Mouse (Mus musculus) limb, embryonic 12.5 days (tissue): Measurements from ENCODE around the gene Itga6. TPM values are rescaled to one million over a fixed set of nuclear protein-coding genes. Genes with fewer than 3 reads are reported as not detected.
"Not testable (repeated sequence)": the region's sequence is repeated elsewhere in the genome, so short reads cannot be mapped to it uniquely, and the experiment has no call there.

ENCODE experiments used
- ATAC-seq: fragments of 200-750 bp; cut with Nextera tagmentation; 2 replicates; pipeline ENCODE4 v1.8.0; 2017; ENCODE audit warnings: low read depth, moderate TSS enrichment; ENCODE audit not compliant: insufficient number of reproducible peaks, insufficient read depth, low FRiP score, low TSS enrichment
- H3K27ac ChIP-seq: fragments of 300-500 bp; sonication (generic); 2 replicates; pipeline ENCODE4 v1.5.1; 2016; ENCODE audit warnings: mild to moderate bottlenecking, moderate library complexity
- H3K27me3 ChIP-seq: fragments of 300-500 bp; sonication (generic); 2 replicates; pipeline ENCODE4 v1.6.1; 2016; ENCODE audit warnings: mild to moderate bottlenecking, moderate library complexity
- H3K36me3 ChIP-seq: fragments of 300-500 bp; sonication (generic); 2 replicates; pipeline ENCODE4 v1.6.1; 2016; ENCODE audit warnings: mild to moderate bottlenecking, moderate library complexity
- H3K4me1 ChIP-seq: fragments of 300-500 bp; sonication (generic); replicated peaks from 2 replicates; pipeline ENCODE4 v1.6.1; 2016
- H3K4me2 ChIP-seq: fragments of 300-500 bp; sonication (generic); 2 replicates; pipeline ENCODE4 v1.6.1; 2016; ENCODE audit warnings: mild to moderate bottlenecking, moderate library complexity
- H3K4me3 ChIP-seq: fragments of 300-500 bp; sonication (generic); replicated peaks from 2 replicates; pipeline ENCODE4 v1.5.1; 2016; ENCODE audit warnings: mild to moderate bottlenecking
- H3K9ac ChIP-seq: fragments of 300-500 bp; sonication (generic); replicated peaks from 2 replicates; pipeline ENCODE4 v1.6.1; 2016; ENCODE audit warnings: mild to moderate bottlenecking, moderate library complexity
- H3K9me3 ChIP-seq: fragments of 300-500 bp; sonication (generic); 2 replicates; pipeline ENCODE4 v1.6.1; 2016; ENCODE audit warnings: mild to moderate bottlenecking, moderate library complexity
- WGBS: fragments of 180-500 bp; shearing (Covaris S2); methylation state at CpG from one replicate; pipeline ENCODE4 v1.1.7; 2016; 5-methylcytosine and 5-hydroxymethylcytosine counted together
- polyA plus RNA-seq: library from polyadenylated mRNA; unstranded; fragments of >200 nt; fragmentation: Nextera tagmentation; extraction: Ambion mirVana; gene quantifications from 2 replicates; pipeline ENCODE4 v1.2.1, GENCODE M21; 2016

The Itga6 gene
- polyA plus RNA-seq, 1 experiment from 2014 or later: 30.0 TPM

- no peak overlapping the region for H3K27ac ChIP-seq
These were observed 83.5 kb downstream of the Itga6 start for GRCm38 (mm10) chr2:71828928-71829327.

GRCm38 (mm10) chr2:71833626-71834025 lies 88.2 kb downstream of the Itga6 start:
- no peaks in the 10 kb centered on the region for H3K36me3 ChIP-seq
- H3K27me3 ChIP-seq: no peaks in the 10 kb centered on the region
- H3K9ac ChIP-seq: no peak overlapping the region
- H3K4me3 ChIP-seq: no peak overlapping the region
- no peak overlapping the region for H3K4me2 ChIP-seq
- no peak overlapping the region for H3K27ac ChIP-seq
- WGBS: 89% methylated on average over 6 of the region's 6 CpGs
- no peaks in the 10 kb centered on the region for H3K9me3 ChIP-seq
- 0 out of 2 replicates have a peak, but pooled peaks cover 3% of the 10 kb centered on the region for H3K4me1 ChIP-seq
- ATAC-seq: no peak

More at GRCm38 (mm10) chr2:71828928-71829327, 83.5 kb downstream of the Itga6 start:
- no peak overlapping the region for H3K4me3 ChIP-seq
- H3K36me3 ChIP-seq: no peaks in the 10 kb centered on the region
- no peak overlapping the region for H3K4me2 ChIP-seq
- WGBS: 61% methylated on average over 11 of the region's 11 CpGs
- no peaks in the 10 kb centered on the region for H3K9me3 ChIP-seq
- H3K27me3 ChIP-seq: no peaks in the 10 kb centered on the region
- 0 out of 2 replicates have a peak, but pooled peaks cover 3% of the 10 kb centered on the region for H3K4me1 ChIP-seq
- ATAC-seq: no peak
- no peak overlapping the region for H3K9ac ChIP-seq

- Histone ChIP-seq H3K9me3 (no peaks in the 10 kb centered on the region), H3K27me3 (no peaks in the 10 kb centered on the region), H3K9ac (no peak overlapping the region), H3K4me3 (no peak overlapping the region), H3K27ac (no peak overlapping the region), H3K4me1 (no peaks in the 10 kb centered on the region), H3K36me3 (no peaks in the 10 kb centered on the region), H3K4me2 (no peak overlapping the region)
- no peak for ATAC-seq
- 76% methylated on average over 7 of the region's 7 CpGs for WGBS
These were observed 89.0 kb downstream of the Itga6 start for GRCm38 (mm10) chr2:71834371-71834770.

- no peaks in the 10 kb centered on the region for H3K27me3 ChIP-seq
- no peaks in the 10 kb centered on the region for H3K4me1 ChIP-seq
- 61% methylated on average over 8 of the region's 8 CpGs for WGBS
- H3K36me3 ChIP-seq: no peaks in the 10 kb centered on the region
- H3K9ac ChIP-seq: no peak overlapping the region
- no peak overlapping the region for H3K27ac ChIP-seq
- no peaks in the 10 kb centered on the region for H3K9me3 ChIP-seq
- no peak overlapping the region for H3K4me3 ChIP-seq
- no peak overlapping the region for H3K4me2 ChIP-seq
- ATAC-seq: no peak
These were observed 90.1 kb downstream of the Itga6 start for GRCm38 (mm10) chr2:71835556-71835955.

GRCm38 (mm10) chr2:71836232-71836631 lies 90.8 kb downstream of the Itga6 start:
- no peak overlapping the region for H3K4me3 ChIP-seq
- H3K36me3 ChIP-seq: no peaks in the 10 kb centered on the region

GRCm38 (mm10) chr2:71837261-71837660 lies 91.8 kb downstream of the Itga6 start:
- no peaks in the 10 kb centered on the region for H3K27me3 ChIP-seq
- H3K4me2 ChIP-seq: no peak overlapping the region
- no peak for ATAC-seq
- H3K27ac ChIP-seq: no peak overlapping the region
- H3K36me3 ChIP-seq: no peaks in the 10 kb centered on the region
- 75% methylated on average over 4 of the region's 4 CpGs for WGBS
- no peak overlapping the region for H3K4me3 ChIP-seq
- H3K9me3 ChIP-seq: no peaks in the 10 kb centered on the region
- no peaks in the 10 kb centered on the region for H3K4me1 ChIP-seq
- no peak overlapping the region for H3K9ac ChIP-seq

More at GRCm38 (mm10) chr2:71836232-71836631, 90.8 kb downstream of the Itga6 start:
- H3K27ac ChIP-seq: no peak overlapping the region
- H3K4me1 ChIP-seq: no peaks in the 10 kb centered on the region
- WGBS: 85% methylated on average over 4 of the region's 4 CpGs
- no peaks in the 10 kb centered on the region for H3K27me3 ChIP-seq
- no peak for ATAC-seq
- H3K4me2 ChIP-seq: no peak overlapping the region
- no peak overlapping the region for H3K9ac ChIP-seq
- no peaks in the 10 kb centered on the region for H3K9me3 ChIP-seq

- H3K4me1 ChIP-seq: no peaks in the 10 kb centered on the region
- no peak overlapping the region for H3K4me3 ChIP-seq
- H3K27me3 ChIP-seq: no peaks in the 10 kb centered on the region
- H3K9ac ChIP-seq: no peak overlapping the region
- H3K9me3 ChIP-seq: no peaks in the 10 kb centered on the region
- no peak for ATAC-seq
- H3K27ac ChIP-seq: no peak overlapping the region
- no peak overlapping the region for H3K4me2 ChIP-seq
- H3K36me3 ChIP-seq: no peaks in the 10 kb centered on the region
- 43% methylated on average over 6 of the region's 6 CpGs for WGBS
These were observed 92.4 kb downstream of the Itga6 start for GRCm38 (mm10) chr2:71837791-71838190.

GRCm38 (mm10) chr2:71843316-71843715 lies 97.9 kb downstream of the Itga6 start:
- Histone ChIP-seq H3K9me3 (no peaks in the 10 kb centered on the region), H3K4me2 (no peak overlapping the region), H3K27ac (no peak overlapping the region), H3K4me3 (no peak overlapping the region), H3K4me1 (no peaks in the 10 kb centered on the region), H3K27me3 (no peaks in the 10 kb centered on the region), H3K36me3 (no peaks in the 10 kb centered on the region), H3K9ac (no peak overlapping the region)
- no peak for ATAC-seq
- 84% methylated on average over 9 of the region's 9 CpGs for WGBS

- H3K27me3 ChIP-seq: no peaks in the 10 kb centered on the region
- no peak for ATAC-seq
- H3K27ac ChIP-seq: no peak overlapping the region
- no peak overlapping the region for H3K4me3 ChIP-seq
- H3K9me3 ChIP-seq: no peaks in the 10 kb centered on the region
- H3K4me2 ChIP-seq: no peak overlapping the region
- 87% methylated on average over 6 of the region's 6 CpGs for WGBS
- H3K36me3 ChIP-seq: no peaks in the 10 kb centered on the region
- no peak overlapping the region for H3K9ac ChIP-seq
- 0 out of 2 replicates have a peak, but pooled peaks cover 3% of the 10 kb centered on the region for H3K4me1 ChIP-seq
These were observed 99.5 kb downstream of the Itga6 start for GRCm38 (mm10) chr2:71844906-71845305.

- H3K27me3 ChIP-seq, H3K9me3 ChIP-seq, H3K4me1 ChIP-seq, H3K4me3 ChIP-seq, H3K4me2 ChIP-seq, H3K9ac ChIP-seq, H3K36me3 ChIP-seq, H3K27ac ChIP-seq, ATAC-seq: not testable (repeated sequence)
- whole genome bisulfite sequencing: 3% methylated on average over 7 of the region's 8 CpGs
These were observed 106.7 kb downstream of the Itga6 start for GRCm38 (mm10) chr2:71852161-71852560.

- 76% methylated on average over 5 of the region's 5 CpGs for WGBS
- H3K4me1 ChIP-seq: no peaks in the 10 kb centered on the region
- no peak for ATAC-seq
- H3K27ac ChIP-seq: no peak overlapping the region
- no peaks in the 10 kb centered on the region for H3K36me3 ChIP-seq
- no peak overlapping the region for H3K4me3 ChIP-seq
- H3K9ac ChIP-seq: no peak overlapping the region
- no peaks in the 10 kb centered on the region for H3K27me3 ChIP-seq
- H3K4me2 ChIP-seq: no peak overlapping the region
- H3K9me3 ChIP-seq: no peaks in the 10 kb centered on the region
These were observed 109.7 kb downstream of the Itga6 start for GRCm38 (mm10) chr2:71855076-71855475.

- H3K27me3 ChIP-seq: no peaks in the 10 kb centered on the region
- peaks cover 4% of the 10 kb centered on the region; the same call in 1 of the 2 replicates for H3K4me1 ChIP-seq
- no peaks in the 10 kb centered on the region for H3K9me3 ChIP-seq
- H3K4me2 ChIP-seq: no peak overlapping the region
- H3K27ac ChIP-seq: no peak overlapping the region
- WGBS: 65% methylated on average over 5 of the region's 5 CpGs
- no peak overlapping the region for H3K9ac ChIP-seq
- no peaks in the 10 kb centered on the region for H3K36me3 ChIP-seq
- no peak for ATAC-seq
- H3K4me3 ChIP-seq: no peak overlapping the region
These were observed 118.2 kb downstream of the Itga6 start for GRCm38 (mm10) chr2:71863531-71864173.
